Mouse (Mus musculus) megakaryocyte, embryonic 14.5 days (primary cell): ENCODE results near the gene Cilp2.

Experiments used
- FLI1 ChIP-seq: IDR thresholded peaks from 2 replicates; pipeline ENCODE4 v1.6.1; 2012; ENCODE audit warnings: low read length, inconsistent platforms, mixed read lengths
- GATA1 ChIP-seq: IDR thresholded peaks from 3 replicates; pipeline ENCODE4 v1.6.1; 2012; ENCODE audit warnings: mixed read lengths, low read length, inconsistent platforms, borderline replicate concordance

DNA sequence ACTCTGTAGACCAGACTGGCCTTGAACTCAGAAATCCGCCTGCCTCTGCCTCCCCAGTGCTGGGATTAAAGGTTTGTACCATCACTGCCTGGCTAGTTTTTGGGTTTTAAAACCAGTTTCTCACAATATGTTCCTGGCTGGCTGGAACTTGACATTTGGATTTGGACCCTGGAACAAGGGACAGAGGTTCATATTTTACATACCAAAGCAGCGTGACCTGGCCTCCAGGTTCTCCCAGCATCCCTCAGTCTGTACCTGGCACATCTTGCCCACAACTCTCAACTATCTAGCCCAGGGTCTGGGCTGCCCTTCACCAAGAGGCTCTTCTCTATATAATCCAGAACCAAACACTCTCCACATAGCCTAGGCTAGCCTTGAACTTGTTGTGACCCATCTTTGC, 12.4 kb upstream of the Cilp2 start:
- TF ChIP-seq FLI1 (no peak), GATA1 (no peak)
